Mouse (Mus musculus) adrenal gland, adult (tissue): Measurements from ENCODE around the gene Krt35.

Source experiments
- DNase-seq, 2 experiments: peaks; one replicate each; pipeline ENCODE4 v3.0.0; 2022 to 2023; ENCODE audit warnings: low spot score in 1 of 2; ENCODE audit not compliant: inconsistent age in 2 of 2

The Krt35 gene

DNA sequence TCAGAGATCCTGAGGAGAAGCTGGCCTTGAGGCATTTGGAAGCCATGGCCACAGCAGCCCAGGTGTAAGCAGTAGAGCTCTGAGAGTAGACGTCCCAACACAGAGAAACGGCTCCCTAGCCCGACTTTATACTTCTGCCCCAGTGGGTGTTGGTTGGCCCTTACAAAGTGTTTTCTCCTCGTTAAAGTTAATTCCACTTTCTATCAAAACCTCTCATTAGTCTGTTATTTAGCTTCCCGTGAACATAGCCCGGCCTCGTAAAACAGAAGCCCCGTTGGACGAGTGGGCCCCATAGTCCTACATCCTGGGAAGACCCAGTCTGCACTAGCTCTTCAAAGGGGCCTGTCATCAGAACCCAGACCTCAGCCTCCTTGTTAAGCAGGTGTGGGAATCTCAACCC is at the start of gene Krt35:
Gene Krt35 (minus strand): TSS at position 101 of the 400 bp plus-strand sequence.
- DNase-seq = no peak

DNA sequence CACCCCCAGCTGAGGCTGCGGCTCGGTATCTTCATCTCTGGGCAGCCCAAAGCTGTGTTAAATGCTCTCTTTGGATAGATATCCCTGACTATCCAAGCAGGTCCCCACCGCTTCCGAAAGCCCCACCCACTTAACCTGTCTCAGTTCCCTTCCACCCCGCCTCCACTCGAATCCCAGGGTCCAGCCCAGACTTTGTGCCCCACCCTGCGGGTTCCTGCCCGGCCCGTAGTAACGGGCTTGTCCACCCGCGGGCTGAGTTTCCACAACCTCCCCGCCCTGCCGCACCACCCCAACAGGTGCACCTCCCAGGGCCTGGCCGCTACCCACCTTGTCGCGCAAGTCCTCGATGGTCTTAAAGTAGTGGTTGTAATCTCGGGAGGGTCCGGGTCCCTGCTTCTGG is 49.1 kb upstream of the Krt35 start:
- DNase-seq = no peak

DNA sequence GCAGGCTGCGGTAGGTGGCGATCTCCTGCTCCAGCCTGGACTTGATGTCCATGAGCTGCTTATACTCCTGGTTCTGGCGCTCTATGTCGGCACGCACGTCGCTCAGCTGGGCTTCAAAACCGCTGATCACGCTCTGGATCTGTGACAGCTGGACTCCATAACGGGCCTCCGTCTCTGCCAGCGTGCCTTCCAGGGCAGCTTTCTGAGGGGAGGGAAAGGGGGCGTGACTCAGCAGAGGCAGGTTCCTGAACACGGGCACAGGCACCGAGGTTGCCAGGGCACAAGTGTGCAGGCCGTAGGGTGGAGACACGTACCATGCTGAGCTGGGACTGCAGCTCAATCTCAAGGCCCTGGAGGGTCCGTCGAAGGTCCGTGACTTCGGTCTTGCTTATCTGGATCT is 44.9 kb upstream of the Krt35 start:
- DNase-seq = no peak

GRCm38 (mm10) chr11:100139391-100139790 is 43.4 kb upstream of the Krt35 start:
- peak in 1 of 2 experiments; percentile 37 for DNase-seq

GRCm38 (mm10) chr11:100138809-100139208 is 42.8 kb upstream of the Krt35 start:
- DNase-seq = no peak

DNA sequence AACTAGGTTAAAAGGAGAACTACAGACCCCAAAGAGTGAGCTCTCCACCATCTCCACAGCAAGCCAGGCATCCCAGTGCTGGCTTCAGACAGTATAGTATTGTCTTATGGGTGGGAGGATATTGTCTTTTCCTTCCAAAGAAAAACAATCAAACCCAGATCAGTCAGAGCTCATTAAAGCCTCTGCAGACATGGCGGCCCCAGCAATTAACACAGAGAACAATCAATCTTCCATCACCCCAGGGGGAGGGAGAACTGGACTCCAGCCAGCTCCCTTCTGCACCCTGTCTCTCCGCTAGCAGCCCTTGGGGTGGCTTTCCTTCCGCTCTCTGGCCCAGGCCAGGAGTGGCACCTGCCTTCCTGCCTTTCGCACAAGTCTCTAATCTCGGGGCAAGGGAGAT is 41.7 kb upstream of the Krt35 start:
- no peak for DNase-seq

- DNase-seq = no peak
These were observed 40.5 kb upstream of the Krt35 start for GRCm38 (mm10) chr11:100136559-100136958.

GRCm38 (mm10) chr11:100135731-100136130 is 39.7 kb upstream of the Krt35 start, which contains the start of gene Krt15:
Gene Krt15 (minus strand): TSS chr11:100135928.
- no peak for DNase-seq

DNA sequence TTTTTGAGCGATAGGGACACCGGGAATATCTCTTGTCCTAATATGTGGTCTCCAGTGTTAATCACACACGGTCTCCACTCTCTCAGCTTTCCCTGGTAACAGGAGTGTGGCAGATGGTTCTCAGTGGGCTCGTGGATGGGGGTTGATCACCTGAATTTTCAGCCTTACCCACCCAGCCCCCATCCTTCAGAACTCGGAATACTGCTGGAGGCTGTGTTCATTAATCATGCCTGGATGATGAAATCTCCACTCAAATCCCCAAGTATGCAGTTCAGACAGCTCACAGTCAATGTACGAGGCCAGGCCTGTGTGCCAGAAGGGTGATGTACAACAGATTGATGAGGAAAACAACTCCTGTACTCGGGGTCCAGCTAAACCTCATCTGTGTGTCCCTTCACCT is 28.9 kb upstream of the Krt35 start:
- peak in 1 of 2 experiments; percentile 39 for DNase-seq

GRCm38 (mm10) chr11:100121466-100121865 is 25.4 kb upstream of the Krt35 start, which contains the start of gene Krt13:
Gene Krt13 (minus strand): TSS chr11:100121566.
- no peak for DNase-seq

DNA sequence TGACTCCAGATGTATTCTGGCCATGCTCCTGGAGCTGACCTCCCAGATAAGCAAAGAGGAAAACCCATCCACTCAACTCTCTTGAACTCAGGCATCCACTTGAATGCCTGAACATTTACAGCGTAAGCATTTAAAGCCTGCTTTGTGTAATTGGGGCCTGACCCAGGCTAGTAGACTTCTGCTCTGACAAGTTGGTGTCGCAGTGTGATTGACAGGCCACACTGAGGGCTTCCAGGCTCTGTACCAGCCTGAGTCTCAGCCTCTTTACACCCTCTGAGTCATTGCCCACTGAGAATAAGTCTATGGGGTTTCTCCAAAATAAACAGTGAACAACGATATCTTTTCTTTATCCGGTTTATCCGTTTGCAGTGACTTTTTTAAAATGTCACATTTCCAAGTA is 24.3 kb upstream of the Krt35 start:
- DNase-seq = no peak

DNA sequence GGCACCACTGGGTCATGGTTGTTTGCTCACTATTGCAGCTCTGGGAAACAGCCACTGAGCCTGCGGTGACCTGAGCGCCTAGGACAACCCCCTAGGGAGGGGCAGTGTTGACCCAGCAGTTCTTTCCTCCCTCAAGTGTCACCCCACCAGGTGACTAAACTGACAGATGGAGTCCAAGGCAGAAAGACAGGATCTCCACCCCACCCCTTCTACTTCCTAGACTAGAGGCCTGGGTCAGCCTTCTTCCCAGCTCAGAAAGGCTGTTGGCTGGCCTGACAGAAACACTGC is 17.6 kb upstream of the Krt35 start:
- DNase-seq = peak; percentile 45 to 72

- DNase-seq = no peak
These were observed 17.1 kb upstream of the Krt35 start for GRCm38 (mm10) chr11:100112935-100113741.

DNA sequence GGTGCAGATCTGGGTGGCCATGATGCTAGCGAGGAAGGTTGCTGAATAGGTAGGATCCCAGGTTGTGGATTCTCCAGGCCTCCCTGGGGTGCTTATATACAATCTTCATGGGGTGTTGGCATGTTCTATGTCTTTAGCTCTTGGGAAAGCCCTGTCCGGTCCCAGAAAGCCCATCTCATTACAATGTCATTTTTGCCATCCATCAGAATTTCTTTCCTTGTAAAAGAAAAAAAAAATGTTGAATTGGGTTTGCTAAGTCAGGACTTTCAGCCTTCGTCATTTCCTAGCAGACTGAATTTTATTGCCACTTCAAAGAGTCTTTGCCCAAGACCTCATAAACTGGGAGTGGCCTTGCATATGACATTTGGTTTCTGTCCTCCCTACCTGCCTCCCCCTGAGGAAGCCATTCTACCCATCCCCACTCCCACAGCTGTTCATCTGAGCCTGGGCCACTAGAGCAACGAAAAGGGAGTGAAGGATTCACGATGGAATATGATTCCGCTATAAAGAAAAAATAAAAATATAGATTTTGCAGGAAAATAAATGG is 9.6 kb upstream of the Krt35 start, which contains the start of gene Krt36:
Gene Krt36 (minus strand): TSS at position 51 of the 547 bp plus-strand sequence.
- DNase-seq = no peak

GRCm38 (mm10) chr11:100102693-100103429 is 6.8 kb upstream of the Krt35 start:
- DNase-seq = no peak

DNA sequence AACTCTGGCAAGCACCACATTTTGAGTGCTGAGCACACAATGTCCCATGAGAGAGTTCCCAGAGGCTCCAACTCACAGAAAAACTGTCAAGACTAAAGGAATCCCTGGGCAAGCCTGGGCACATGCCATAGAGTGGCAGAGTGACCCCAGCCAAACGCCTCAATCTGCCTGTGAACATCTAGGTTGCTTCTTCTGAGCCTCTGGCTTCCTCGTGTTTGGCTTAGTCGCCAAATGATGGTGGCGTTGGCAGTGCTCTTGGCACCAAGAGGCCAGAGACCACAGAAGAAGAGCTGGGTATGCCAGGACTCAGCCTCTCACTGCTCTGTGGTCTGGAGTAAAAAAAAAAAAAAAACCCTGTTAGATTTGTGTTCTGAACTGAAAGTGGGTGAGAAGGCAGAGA is 4.3 kb upstream of the Krt35 start:
- no peak for DNase-seq

GRCm38 (mm10) chr11:100097819-100098218 is 1.8 kb upstream of the Krt35 start:
- DNase-seq = no peak

- DNase-seq = no peak
These were observed 7.5 kb downstream of the Krt35 start for GRCm38 (mm10) chr11:100088378-100089025.

DNA sequence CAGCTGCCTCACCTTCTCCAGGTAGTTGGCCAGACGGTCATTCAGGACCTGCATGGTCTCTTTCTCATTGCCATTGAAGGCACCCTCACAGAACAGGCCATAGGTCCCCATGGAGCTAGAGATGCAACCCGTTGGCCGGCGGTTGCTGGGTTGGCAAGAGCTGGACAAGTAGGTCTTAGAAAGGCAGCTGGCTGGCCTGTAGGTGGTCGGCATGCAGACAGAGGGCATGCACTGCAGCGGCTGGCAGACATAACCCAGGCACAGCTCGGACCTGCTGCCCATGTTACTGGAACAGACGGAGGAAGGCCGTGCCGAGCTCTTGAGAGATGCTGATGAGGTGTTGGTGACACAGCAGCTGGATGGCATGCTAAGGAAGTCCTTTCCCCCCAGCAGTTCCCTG is 8.2 kb downstream of the Krt35 start, which contains the start of gene Krt32:
Gene Krt32 (minus strand): TSS at position 366 of the 400 bp plus-strand sequence.
- DNase-seq = no peak

DNA sequence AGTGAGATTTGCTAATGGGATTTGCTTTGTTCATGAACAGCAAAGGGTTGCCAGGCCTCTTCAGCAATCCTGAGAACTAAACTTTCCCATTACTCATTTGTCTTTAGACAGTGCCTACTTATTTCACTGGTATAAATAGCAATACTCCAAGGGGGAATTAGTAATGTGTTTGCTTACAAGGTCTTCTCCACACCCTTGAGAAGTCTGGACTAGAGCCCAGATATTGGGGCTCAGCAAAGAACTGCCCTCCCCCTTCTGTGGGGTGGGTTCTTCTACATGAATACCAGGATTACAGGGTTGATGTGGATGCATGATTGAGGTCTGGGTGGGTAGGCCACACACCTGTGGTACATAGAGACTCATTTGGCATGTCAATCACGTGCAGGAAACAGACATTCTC is 22.2 kb downstream of the Krt35 start:
- no peak for DNase-seq

GRCm38 (mm10) chr11:100067293-100068036 is 28.6 kb downstream of the Krt35 start:
- DNase-seq = peak in 1 of 2 experiments; percentile 24
